Mouse (Mus musculus) stomach, embryonic 15.5 days (tissue): ENCODE data around the gene Egf. TPM values are rescaled to one million over a fixed set of nuclear protein-coding genes. Genes with fewer than 3 reads are reported as not detected.
A peak's percentile ranks its signal among the peaks of the same experiment; 100 is the strongest.

Experiments used
- ATAC-seq: fragments of 200-750 bp; cut with Nextera tagmentation; 2 replicates; pipeline ENCODE4 v1.8.0; 2017; ENCODE audit warnings: low read depth, moderate number of reproducible peaks, moderate TSS enrichment; ENCODE audit not compliant: insufficient read depth, low FRiP score
- H3K27ac ChIP-seq: fragments of 300-500 bp; sonication (generic); 2 replicates; pipeline ENCODE4 v1.5.1; 2015; ENCODE audit warnings: mild to moderate bottlenecking, inconsistent platforms
- H3K27me3 ChIP-seq: fragments of 300-500 bp; sonication (generic); replicated peaks from 2 replicates; pipeline ENCODE4 v1.6.1; 2015; ENCODE audit warnings: inconsistent platforms
- H3K36me3 ChIP-seq: fragments of 300-500 bp; sonication (generic); 2 replicates; pipeline ENCODE4 v1.6.1; 2015; ENCODE audit warnings: inconsistent platforms
- H3K4me1 ChIP-seq: fragments of 300-500 bp; sonication (generic); 2 replicates; pipeline ENCODE4 v1.6.1; 2015; ENCODE audit warnings: inconsistent platforms
- H3K4me2 ChIP-seq: fragments of 300-500 bp; sonication (generic); 2 replicates; pipeline ENCODE4 v1.6.1; 2015; ENCODE audit warnings: mild to moderate bottlenecking, inconsistent platforms
- H3K4me3 ChIP-seq: fragments of 300-500 bp; sonication (generic); replicated peaks from 2 replicates; pipeline ENCODE4 v1.5.1; 2015; ENCODE audit warnings: inconsistent platforms
- H3K9ac ChIP-seq: fragments of 300-500 bp; sonication (generic); 2 replicates; pipeline ENCODE4 v1.6.1; 2015; ENCODE audit warnings: inconsistent platforms
- H3K9me3 ChIP-seq: fragments of 300-500 bp; sonication (generic); 2 replicates; pipeline ENCODE4 v1.6.1; 2016; ENCODE audit warnings: inconsistent platforms
- WGBS: fragments of 180-500 bp; shearing (Covaris S2); methylation state at CpG from one replicate; pipeline ENCODE4 v1.1.7; 2015; 5-methylcytosine and 5-hydroxymethylcytosine counted together
- polyA plus RNA-seq: library from polyadenylated mRNA; unstranded; fragments of >200 nt; fragmentation: Nextera tagmentation; extraction: Ambion mirVana; gene quantifications from 2 replicates; pipeline ENCODE4 v1.2.1, GENCODE M21; 2015

Egf gene
- polyA plus RNA-seq, 1 experiment from 2014 or later: 1.8 TPM

GRCm38 (mm10) chr3:129744803-129745202, 10.3 kb downstream of the Egf start:
- no peak for ATAC-seq
- Histone ChIP-seq H3K4me3 (no peak overlapping the region), H3K27me3 (no peaks in the 10 kb centered on the region), H3K4me2 (no peak overlapping the region), H3K36me3 (no peaks in the 10 kb centered on the region), H3K27ac (no peak overlapping the region), H3K9me3 (no peaks in the 10 kb centered on the region), H3K9ac (no peak overlapping the region), H3K4me1 (no peaks in the 10 kb centered on the region)
- WGBS: 47% methylated on average over 8 of the region's 8 CpGs

DNA sequence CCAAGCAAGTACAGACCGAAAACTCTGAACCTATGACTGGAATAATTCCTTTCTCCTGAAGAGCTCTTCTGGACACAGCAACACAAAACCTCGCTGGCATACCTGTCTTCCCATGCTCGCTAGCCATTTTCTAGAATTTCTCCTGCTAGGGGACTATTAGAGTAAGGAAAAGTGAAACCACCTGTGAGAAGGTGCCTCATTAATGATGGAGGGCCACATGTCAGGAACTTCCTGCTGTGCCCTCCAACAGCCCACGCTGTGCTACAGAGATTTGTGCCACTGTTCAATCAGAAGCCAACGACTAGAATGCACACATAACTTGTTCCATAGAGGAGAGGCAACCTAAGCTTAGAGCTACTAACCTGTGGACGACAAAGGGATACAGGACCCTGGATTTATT, 12.3 kb downstream of the Egf start:
- Histone ChIP-seq H3K4me1 (no peaks in the 10 kb centered on the region), H3K27me3 (no peaks in the 10 kb centered on the region), H3K9me3 (no peaks in the 10 kb centered on the region), H3K36me3 (no peaks in the 10 kb centered on the region), H3K27ac (no peak overlapping the region), H3K4me3 (no peak overlapping the region), H3K9ac (no peak overlapping the region), H3K4me2 (no peak overlapping the region)
- no peak for ATAC-seq
- WGBS: 78% methylated on average over 6 of the region's 6 CpGs

DNA sequence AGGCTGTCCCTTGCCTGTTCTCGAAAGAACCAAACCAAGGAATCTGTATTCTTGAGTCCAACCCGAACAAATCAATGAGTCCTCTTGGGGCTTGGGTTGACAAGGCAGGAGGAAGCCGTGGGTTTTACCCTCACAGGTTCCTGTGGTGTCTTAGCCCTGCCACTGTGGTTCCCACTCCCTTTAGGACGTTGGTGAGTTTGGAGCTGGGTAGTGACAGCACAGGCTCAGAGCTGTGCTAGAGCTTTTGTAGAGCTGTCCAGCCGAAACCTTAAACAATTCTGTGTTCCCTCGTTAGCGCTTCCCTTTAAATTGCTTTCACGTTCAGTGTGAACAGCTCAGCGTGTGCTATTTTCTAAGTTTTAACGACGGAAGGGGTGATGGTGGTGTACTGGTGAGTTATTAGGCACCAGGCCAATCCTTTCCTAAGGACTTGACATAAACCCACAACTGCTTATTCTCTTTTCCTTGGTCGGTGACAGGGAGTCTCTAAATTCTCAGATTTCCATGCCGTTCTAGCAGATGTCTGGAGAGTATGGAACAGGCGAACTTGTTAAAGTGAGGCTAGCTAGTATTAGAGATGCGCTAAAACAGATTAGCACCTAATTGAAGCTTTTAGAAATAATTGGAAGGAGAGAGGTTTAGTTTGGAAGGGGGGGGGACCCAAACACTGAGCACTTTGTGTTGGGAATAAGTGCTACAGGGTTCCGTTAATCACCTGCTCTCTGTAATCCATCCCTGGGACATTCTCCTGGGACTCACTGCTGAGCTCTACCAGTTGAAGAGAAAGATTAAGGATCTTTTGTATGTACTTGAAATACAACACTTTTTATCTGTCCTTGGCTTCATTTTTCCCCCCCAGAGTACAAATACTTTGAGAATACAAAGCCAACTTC, 16.6 kb downstream of the Egf start:
- H3K4me3 ChIP-seq: no peak overlapping the region
- H3K36me3 ChIP-seq: no peaks in the 10 kb centered on the region
- no peak for ATAC-seq
- H3K27ac ChIP-seq: no peak overlapping the region
- 68% methylated on average over 16 of the region's 16 CpGs for WGBS
- no peaks in the 10 kb centered on the region for H3K9me3 ChIP-seq
- H3K9ac ChIP-seq: no peak overlapping the region
- H3K4me1 ChIP-seq: no peaks in the 10 kb centered on the region
- H3K4me2 ChIP-seq: no peak overlapping the region
- no peaks in the 10 kb centered on the region for H3K27me3 ChIP-seq

GRCm38 (mm10) chr3:129731636-129732035, 23.5 kb downstream of the Egf start:
- H3K9ac ChIP-seq: no peak overlapping the region
- no peak overlapping the region for H3K4me2 ChIP-seq
- H3K36me3 ChIP-seq: no peaks in the 10 kb centered on the region
- H3K27ac ChIP-seq: no peak overlapping the region
- no peaks in the 10 kb centered on the region for H3K27me3 ChIP-seq
- H3K9me3 ChIP-seq: no peaks in the 10 kb centered on the region
- no peaks in the 10 kb centered on the region for H3K4me1 ChIP-seq
- H3K4me3 ChIP-seq: no peak overlapping the region
- WGBS: 74% methylated on average over 6 of the region's 6 CpGs
- no peak for ATAC-seq

GRCm38 (mm10) chr3:129730426-129730825, 24.7 kb downstream of the Egf start:
- ATAC-seq: no peak

GRCm38 (mm10) chr3:129729916-129730315, 25.2 kb downstream of the Egf start:
- H3K4me3 ChIP-seq: no peak overlapping the region
- H3K9me3 ChIP-seq: no peaks in the 10 kb centered on the region
- H3K4me1 ChIP-seq: no peaks in the 10 kb centered on the region
- no peak overlapping the region for H3K4me2 ChIP-seq
- no peaks in the 10 kb centered on the region for H3K36me3 ChIP-seq
- 77% methylated on average over 5 of the region's 5 CpGs for WGBS
- H3K27me3 ChIP-seq: no peaks in the 10 kb centered on the region
- no peak overlapping the region for H3K27ac ChIP-seq
- no peak for ATAC-seq
- no peak overlapping the region for H3K9ac ChIP-seq

More at GRCm38 (mm10) chr3:129730426-129730825, 24.7 kb downstream of the Egf start:
- Histone ChIP-seq H3K4me3 (no peak overlapping the region), H3K27ac (no peak overlapping the region), H3K4me2 (no peak overlapping the region), H3K27me3 (no peaks in the 10 kb centered on the region), H3K4me1 (no peaks in the 10 kb centered on the region), H3K36me3 (no peaks in the 10 kb centered on the region), H3K9ac (no peak overlapping the region), H3K9me3 (no peaks in the 10 kb centered on the region)
- WGBS: 28% methylated on average over 8 of the region's 8 CpGs

- Histone ChIP-seq H3K4me2 (peak overlapping the region; percentile 64), H3K4me1 (no peaks in the 10 kb centered on the region), H3K36me3 (no peaks in the 10 kb centered on the region), H3K27me3 (no peaks in the 10 kb centered on the region), H3K4me3 (peak overlapping the region; percentile 59), H3K27ac (no peak overlapping the region), H3K9me3 (no peaks in the 10 kb centered on the region), H3K9ac (no peak overlapping the region)
- 79% methylated on average over 5 of the region's 5 CpGs for WGBS
- peak; percentile 7; the same call in 1 of the 2 replicates for ATAC-seq
Measured at GRCm38 (mm10) chr3:129725592-129725991, 29.5 kb downstream of the Egf start.

DNA sequence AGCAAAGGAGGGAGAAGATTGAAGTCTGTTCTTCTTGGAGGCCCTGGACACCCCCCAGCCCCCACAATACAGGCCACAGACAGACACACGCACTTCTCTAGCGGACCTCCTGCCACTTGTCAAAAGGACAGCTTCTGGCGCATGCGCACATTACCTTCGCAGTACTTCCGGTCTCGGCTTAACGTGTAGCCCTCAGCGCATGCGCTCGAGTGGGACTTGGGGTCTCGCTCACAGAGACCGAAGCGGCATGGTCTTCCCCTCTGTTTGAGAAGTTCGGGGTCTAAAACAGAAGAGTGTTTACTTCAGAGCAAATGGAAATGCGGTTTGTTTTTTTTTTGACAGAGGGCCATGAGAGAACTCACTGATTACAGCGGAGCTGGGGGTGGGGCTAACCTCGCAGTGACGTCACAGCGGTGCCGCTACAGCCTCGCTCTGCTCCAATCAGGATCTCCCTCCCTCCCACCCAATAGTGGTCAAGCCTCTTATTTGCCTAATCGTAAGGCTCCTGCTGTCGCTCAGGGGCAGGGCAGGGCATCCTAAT, 30.1 kb downstream of the Egf start:
- H3K27me3 ChIP-seq: no peaks in the 10 kb centered on the region
- no peaks in the 10 kb centered on the region for H3K9me3 ChIP-seq
- ATAC-seq: peak; percentile 98
- no peaks in the 10 kb centered on the region for H3K36me3 ChIP-seq
- no peaks in the 10 kb centered on the region for H3K4me1 ChIP-seq
- WGBS: under 1% methylated on average over 24 of the region's 24 CpGs
- H3K9ac ChIP-seq: no peak overlapping the region
- peak overlapping the region; percentile 59 for H3K4me3 ChIP-seq
- H3K4me2 ChIP-seq: peak overlapping the region; percentile 64
- peak overlapping the region; percentile 79 for H3K27ac ChIP-seq

DNA sequence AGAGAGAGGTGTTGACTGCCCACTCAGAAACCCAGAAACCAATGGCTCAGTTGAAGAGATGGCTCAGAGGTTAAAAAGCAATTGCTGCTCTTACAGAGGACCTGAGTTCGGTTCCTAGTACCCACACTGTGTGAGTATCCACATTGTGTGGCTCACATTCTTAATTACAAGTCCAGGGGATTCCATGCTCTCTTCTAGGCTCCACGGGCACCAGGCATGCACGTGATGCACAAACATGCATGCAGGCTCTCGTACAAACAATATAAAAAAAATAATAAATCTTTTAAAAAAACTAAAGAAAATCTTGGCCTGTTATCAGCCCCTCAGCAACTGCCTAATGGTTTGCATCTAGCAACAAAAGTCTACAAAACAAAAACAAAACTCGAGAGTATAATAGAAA, 30.6 kb downstream of the Egf start:
- H3K9me3 ChIP-seq: no peaks in the 10 kb centered on the region
- no peaks in the 10 kb centered on the region for H3K36me3 ChIP-seq
- H3K9ac ChIP-seq: no peak overlapping the region
- ATAC-seq: no peak
- no peaks in the 10 kb centered on the region for H3K4me1 ChIP-seq
- H3K27ac ChIP-seq: peak overlapping the region; percentile 79; the same call in 1 of the 2 replicates
- peak overlapping the region; percentile 64 for H3K4me2 ChIP-seq
- H3K27me3 ChIP-seq: no peaks in the 10 kb centered on the region
- peak overlapping the region; percentile 59 for H3K4me3 ChIP-seq
- WGBS: 63% methylated on average over 5 of the region's 5 CpGs

GRCm38 (mm10) chr3:129723311-129723710, 31.8 kb downstream of the Egf start:
- H3K27ac ChIP-seq: no peak overlapping the region
- H3K9ac ChIP-seq: no peak overlapping the region
- H3K27me3 ChIP-seq: no peaks in the 10 kb centered on the region
- 72% methylated on average over 4 of the region's 4 CpGs for WGBS
- H3K4me3 ChIP-seq: no peak overlapping the region
- H3K4me1 ChIP-seq: no peaks in the 10 kb centered on the region
- no peaks in the 10 kb centered on the region for H3K9me3 ChIP-seq
- H3K36me3 ChIP-seq: no peaks in the 10 kb centered on the region
- no peak for ATAC-seq
- H3K4me2 ChIP-seq: no peak overlapping the region

DNA sequence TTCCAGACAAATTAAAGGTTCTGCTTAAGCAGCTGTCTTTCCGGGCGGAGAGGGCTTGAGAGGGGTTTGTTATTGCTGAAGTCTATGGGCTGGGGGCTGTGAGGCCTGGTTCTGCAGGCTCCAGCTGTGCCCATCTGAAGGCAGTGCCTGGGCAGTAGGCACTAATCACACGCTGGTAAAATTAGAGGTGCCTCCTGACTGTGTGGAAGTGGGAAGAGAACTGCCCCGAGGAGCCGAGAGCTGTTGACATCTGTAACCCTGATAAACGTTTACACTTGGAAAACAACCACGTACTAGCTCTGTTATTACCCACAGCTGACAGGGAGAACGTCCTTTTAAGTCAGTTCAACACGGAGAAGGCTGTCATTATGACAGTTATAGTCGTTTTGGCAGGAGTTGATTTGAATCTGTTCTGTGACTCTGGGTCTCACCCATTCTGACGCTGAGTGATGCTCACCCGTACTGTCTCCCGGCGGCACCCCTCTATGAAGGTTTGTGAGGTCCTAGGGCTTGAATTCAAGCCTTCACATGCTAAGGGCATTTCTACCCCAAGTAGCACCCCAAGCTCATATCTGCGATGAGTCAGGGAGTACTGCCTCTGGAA, 40.5 kb downstream of the Egf start:
- no peak overlapping the region for H3K4me2 ChIP-seq
- ATAC-seq: no peak
- H3K27ac ChIP-seq: no peak overlapping the region
- no peak overlapping the region for H3K4me3 ChIP-seq
- no peaks in the 10 kb centered on the region for H3K27me3 ChIP-seq
- H3K4me1 ChIP-seq: no peaks in the 10 kb centered on the region
- H3K9ac ChIP-seq: no peak overlapping the region
- no peaks in the 10 kb centered on the region for H3K9me3 ChIP-seq
- no peaks in the 10 kb centered on the region for H3K36me3 ChIP-seq
- 66% methylated on average over 15 of the region's 15 CpGs for WGBS

- Histone ChIP-seq H3K9me3 (no peaks in the 10 kb centered on the region), H3K4me2 (no peak overlapping the region), H3K9ac (no peak overlapping the region), H3K4me1 (no peaks in the 10 kb centered on the region), H3K36me3 (no peaks in the 10 kb centered on the region), H3K4me3 (no peak overlapping the region), H3K27me3 (no peaks in the 10 kb centered on the region), H3K27ac (no peak overlapping the region)
- no peak for ATAC-seq
- WGBS: 15% methylated on average over 5 of the region's 5 CpGs
Measured at GRCm38 (mm10) chr3:129708157-129708556, 47.0 kb downstream of the Egf start.
